Mouse (Mus musculus): ENCODE measurements at regions not wholly inside any gene's neighbourhood (a gene's known extent, or its start where the extent isn't known, plus 50 kb on each side); places are given as distances from the start of the nearest gene placed in this dataset.

DNA sequence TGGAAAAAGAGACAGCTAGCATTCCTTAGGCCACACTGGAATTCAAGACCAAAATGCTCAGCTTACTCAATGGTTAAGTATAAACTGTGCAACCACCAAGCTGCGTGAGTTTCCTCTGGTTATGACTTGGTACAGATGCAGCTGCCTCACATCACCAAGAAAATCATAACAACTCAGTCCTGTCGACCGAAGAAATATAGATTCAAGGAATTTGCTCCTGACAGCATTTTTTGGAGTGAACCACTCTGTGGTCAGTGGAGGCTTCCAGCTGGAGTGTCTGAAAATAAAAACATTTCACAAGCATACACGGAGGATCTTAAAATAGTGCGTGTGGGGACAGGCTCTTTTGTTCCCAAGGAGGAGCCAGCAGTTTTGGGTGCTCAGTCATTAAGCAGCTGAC, 253.8 kb downstream of the Bckdhb start:
- ATAC-seq = no peak

- no peak for ATAC-seq
Measured at GRCm38 (mm10) chr9:84179238-84179637, 254.3 kb downstream of the Bckdhb start.

GRCm38 (mm10) chr9:84183637-84184374, 258.9 kb downstream of the Bckdhb start:
- ATAC-seq = no peak

DNA sequence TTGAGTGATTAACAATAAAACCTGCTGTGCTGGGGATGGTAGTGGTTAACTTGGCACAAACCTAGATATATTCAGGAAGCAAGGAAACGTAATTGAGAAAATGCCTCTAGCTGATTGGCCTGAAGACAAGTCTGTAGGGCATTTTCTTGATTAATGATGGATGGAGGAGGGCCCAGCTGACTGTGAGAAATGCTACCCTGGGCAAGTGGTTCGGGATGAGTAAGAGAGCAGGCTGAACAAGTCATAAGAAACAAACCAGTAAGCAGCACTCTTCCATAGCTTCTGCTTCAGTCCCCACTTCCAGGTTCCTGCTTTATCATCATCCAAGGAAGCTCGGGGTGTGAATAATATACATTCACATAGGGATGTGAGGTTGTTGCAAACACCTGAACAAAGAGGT, 262.6 kb downstream of the Bckdhb start:
- ATAC-seq = no peak

- no peak for ATAC-seq
Measured at GRCm38 (mm10) chr9:84193405-84193804, 268.5 kb downstream of the Bckdhb start.

DNA sequence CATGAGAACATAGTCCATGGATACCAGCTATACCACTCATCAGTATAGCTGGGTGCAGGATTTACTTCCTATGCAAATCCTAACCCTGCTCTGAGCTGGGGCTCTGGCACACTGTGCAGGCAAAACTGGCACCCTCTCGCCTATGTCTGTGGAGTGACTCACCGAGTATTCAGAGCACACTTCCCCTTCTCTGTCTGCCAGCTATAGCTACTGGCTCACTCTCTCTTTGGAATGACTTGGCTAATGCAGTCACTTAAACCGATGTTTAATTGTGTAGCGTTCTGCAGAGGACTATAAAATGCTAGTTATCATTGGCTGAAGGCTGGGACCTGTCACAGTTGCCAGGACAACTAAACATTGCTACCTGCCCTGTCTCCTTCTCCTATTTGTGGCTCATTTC, 269.8 kb downstream of the Bckdhb start:
- ATAC-seq = no peak

GRCm38 (mm10) chr9:84195338-84195737, 270.4 kb downstream of the Bckdhb start:
- no peak for ATAC-seq

DNA sequence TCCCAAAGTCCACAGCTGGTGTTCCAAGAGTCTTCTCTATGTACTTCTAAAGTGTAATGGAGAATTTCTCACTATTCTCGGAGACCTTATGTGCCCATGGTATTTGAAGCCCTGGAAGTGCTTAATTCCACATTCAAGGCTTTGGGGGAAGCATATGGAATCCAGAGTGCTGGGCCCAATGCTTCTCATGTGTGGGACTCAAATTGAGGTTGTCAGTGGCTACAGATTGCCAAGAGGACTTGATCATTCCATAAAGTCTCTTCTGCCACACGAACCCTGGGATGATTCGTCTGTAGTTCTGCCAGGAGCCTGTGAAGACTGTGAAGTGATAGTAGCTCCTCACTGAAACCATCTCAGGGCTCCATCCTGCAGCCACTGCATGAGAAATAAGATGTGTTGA, 275.3 kb downstream of the Bckdhb start:
- ATAC-seq = no peak

DNA sequence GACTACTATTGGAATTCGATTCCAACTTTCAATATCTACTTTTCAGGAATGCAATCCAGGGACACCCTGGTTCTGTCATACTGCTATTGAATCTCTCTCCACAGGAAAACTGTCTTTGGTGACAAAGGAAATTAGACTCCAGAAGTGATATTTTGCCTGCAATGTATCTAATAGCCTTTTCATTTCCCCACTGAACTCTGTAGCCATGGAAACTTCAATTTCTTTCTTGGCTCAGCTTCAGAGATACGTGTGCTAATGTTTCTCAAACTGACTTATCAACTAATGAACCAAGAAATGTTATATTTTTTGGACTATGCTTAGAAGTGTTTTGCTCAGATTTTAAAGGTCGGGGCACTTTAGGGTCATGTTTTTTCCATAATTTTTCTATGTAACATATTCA, 279.1 kb downstream of the Bckdhb start:
- no peak for ATAC-seq

DNA sequence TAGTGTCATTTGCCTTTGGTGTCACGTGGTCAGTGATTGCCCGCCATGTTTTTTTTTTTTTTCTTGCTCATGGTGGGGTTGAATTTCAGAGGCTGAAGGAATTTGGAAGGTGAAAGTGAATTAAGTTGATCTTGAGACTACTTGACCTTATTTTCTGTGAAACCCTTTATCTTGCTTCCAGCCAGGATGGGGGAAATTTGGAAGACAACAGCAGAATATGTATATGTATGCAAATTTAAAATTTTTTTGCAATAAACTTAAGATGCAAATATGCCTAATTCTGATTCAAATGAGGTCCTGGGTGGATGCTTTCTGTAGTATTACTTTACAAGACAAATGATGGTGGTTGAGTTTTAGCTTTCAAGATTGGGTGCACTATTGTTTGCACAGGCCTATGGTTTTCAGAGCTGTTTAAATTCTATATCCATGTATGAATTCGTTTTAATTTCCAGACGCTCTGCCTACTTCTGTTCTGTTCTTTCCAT, 315.6 kb downstream of the Bckdhb start:
- ATAC-seq = no peak

- ATAC-seq = no peak
Measured at GRCm38 (mm10) chr9:84249765-84250164, 324.8 kb downstream of the Bckdhb start.

DNA sequence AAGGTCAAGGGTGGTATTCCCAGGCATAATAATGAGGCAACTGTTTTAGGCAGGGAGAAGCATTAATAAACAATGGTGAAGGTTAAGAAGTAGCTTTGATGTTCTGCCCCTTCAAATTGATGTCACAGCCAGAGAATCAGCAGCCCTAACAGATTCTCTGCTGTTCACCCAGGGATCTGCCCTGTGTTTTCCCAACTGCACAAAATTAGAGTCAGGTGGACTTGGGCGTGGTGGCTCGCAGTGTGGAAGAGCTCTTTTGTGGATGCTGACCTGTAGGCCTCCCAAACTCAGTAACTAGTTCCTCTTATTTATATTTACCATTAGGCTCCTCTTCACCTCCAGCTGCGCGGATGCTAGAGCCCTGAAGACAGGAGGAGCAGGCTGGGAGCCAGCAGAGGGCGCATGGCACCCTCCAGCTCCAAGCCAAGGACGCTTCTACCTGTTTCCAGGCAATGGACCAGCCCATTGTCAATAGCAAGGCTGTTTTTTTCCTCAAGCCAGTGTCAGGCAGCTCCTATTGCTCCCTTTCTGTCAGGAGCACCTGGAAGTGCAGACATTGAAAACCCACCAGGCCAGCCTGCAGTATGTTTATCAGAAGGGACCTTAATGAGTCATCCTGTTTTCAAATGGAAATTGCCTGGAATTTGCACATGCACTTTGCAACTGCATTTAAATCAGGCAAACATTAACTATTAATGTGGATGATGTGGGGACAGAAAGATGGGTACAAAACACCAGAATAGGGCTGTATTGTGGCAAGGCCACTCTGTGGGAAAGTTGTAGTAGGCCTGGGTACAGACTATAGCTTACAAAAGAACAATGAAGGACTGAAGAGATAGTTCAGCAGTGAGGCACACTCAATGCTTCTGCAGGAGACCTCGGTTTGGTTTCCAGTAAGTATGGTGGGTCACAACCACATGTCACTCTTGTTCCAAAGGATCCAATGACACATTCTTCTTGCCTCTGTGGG, 328.4 kb downstream of the Bckdhb start:
- peak; percentile 62 for ATAC-seq

GRCm38 (mm10) chr9:84258488-84258887, 333.5 kb downstream of the Bckdhb start:
- ATAC-seq = no peak

DNA sequence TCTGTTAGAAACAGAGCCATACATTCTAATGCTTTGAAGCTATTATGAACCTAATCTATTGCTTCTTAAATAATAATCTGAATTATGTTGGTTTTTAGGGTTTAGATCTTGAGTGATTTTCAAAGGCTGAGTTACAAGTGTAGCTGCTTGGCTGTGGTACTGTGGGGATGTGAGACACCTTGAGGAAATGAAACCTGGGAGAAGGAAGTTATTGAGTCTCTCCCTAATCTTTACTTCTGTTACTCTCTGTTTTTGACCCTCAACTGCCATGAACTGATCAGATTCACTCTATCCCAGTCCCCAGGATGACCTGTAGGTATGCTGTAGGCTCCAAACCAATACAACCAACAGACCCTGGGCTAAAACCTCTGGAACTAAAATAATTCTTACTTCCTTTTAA, 334.8 kb downstream of the Bckdhb start:
- no peak for ATAC-seq

GRCm38 (mm10) chr9:84262151-84262550, 337.2 kb downstream of the Bckdhb start:
- no peak for ATAC-seq

DNA sequence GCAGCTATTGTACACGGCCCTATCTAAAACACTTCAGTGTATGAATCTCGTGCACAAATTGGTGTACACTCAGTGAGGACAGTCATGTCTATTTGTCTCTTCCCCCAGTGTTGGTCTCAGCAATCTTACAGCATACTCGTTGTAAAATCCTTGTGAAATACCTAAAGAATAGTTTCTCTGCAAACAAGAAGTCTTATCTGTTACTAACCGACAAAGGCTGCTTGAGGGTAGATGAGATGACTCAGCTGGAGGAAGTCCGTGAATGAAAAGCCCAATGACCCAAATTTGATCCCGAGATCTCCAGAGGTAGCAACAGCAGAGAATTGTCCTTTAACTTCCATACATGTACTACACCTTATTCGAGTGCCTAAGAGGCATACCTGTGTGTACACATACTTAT, 342.0 kb downstream of the Bckdhb start:
- ATAC-seq = no peak

DNA sequence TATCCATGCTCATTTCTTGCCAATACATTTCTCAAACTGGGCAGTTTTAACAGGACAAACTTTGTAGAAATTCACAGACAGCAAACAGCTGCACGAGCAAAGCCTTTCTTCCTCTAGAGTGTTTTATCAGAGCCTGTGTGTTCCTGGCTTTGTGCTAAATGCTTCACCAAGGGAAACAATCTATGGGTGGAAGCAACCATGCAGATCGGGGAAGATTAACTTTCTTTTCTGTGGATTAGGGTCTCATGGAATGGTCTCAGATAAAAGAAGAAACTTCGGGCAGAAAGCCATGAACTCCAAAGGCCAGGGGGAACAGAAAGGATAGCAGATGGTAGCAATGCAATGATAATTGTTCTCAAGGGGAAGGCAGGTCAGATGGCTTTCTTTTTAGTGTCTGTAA, 349.7 kb downstream of the Bckdhb start:
- no peak for ATAC-seq

GRCm38 (mm10) chr9:84278295-84278694, 353.4 kb downstream of the Bckdhb start:
- no peak for ATAC-seq

DNA sequence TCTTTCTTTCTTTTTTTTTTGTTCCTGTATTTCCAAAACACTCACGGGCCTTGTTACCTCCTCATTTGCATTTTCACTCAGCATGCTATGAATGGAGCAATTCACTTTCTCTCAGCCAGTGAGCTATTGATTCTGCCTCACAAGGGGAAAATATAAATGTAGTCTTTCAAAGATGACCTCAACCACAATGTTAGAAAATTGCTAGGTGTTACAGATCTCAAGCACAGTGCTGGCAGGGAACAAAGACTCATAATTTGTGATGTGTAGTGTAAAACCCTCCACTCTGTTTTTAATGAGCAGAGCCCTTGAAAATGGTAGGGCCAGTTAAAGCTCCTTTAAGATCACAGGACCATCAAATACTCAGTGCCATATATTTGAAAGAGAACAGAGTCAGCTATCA, 353.8 kb downstream of the Bckdhb start:
- ATAC-seq = no peak

- no peak for ATAC-seq
Measured at GRCm38 (mm10) chr9:84280898-84281297, 356.0 kb downstream of the Bckdhb start.

- no peak for ATAC-seq
Measured at GRCm38 (mm10) chr9:84281610-84282009, 356.7 kb downstream of the Bckdhb start.

GRCm38 (mm10) chr9:84283296-84283695, 358.4 kb downstream of the Bckdhb start:
- no peak for ATAC-seq

DNA sequence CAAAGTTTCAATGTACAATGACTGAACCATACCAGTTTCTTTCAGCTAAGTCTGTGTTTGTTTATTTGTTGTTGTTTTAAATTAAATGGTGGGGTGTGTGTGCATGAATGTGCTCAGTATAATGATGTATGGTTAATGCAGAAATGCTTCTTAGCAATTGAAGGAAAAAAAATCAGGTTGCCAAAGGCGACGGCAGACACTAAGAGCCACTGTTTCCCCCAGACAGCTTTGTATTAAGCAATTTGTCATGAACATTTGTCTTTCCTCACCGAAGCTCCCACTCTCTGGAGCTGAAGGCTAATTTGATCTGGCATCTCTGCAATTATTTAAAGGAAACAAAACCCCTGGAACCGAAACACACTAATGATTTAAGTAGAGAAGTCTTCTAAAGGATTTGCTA, 360.7 kb downstream of the Bckdhb start:
- ATAC-seq = no peak

GRCm38 (mm10) chr9:84295891-84296290, 370.9 kb downstream of the Bckdhb start:
- ATAC-seq = no peak
